7 mouse cellular contexts compared by ENCODE assay signal in genomic region chr14:56575416-56575815, GRCm38 (mm10). TPM values are rescaled to one million over a fixed set of nuclear protein-coding genes. Genes with fewer than 3 reads are reported as not detected.
DNase-seq lines count a peak whose midpoint lies in the region; ATAC-seq and TF ChIP-seq lines count a peak whose summit lies in the region.

Gene Cenpj (minus strand): TSS chr14:56575425.
Gene Parp4 (plus strand): TSS chr14:56575619.

- no peaks in the 10 kb centered on the region for H3K9me3 ChIP-seq in embryonic facial prominence, embryonic 12.5 days
- H3K9me3 ChIP-seq in limb, embryonic 13.5 days: no peaks in the 10 kb centered on the region
- no peaks in the 10 kb centered on the region for H3K9me3 ChIP-seq in midbrain, embryonic 15.5 days

- no peak within 1 kb of the TSS for H3K27ac ChIP-seq in embryonic facial prominence, embryonic 12.5 days
- H3K27ac ChIP-seq in kidney, adult 2 months (ENCODE audit: insufficient read depth, low read depth, low read length): peak within 1 kb of the TSS; percentile 56
- H3K27ac ChIP-seq in limb, embryonic 13.5 days: peak within 1 kb of the TSS; percentile 39; the same call in 1 of the 2 replicates
- H3K27ac ChIP-seq in midbrain, embryonic 15.5 days: no peak within 1 kb of the TSS
- H3K27ac ChIP-seq in spleen, adult 2 months (ENCODE audit: insufficient read depth, low read length): peak within 1 kb of the TSS; percentile 93

- TF ChIP-seq POLR2A in kidney, adult 2 months (IDR thresholded peaks at IDR 0.05; ENCODE audit: low read depth, low read length): peak; percentile 43
- no peak for TF ChIP-seq POLR2A in spleen, adult 2 months (IDR thresholded peaks at IDR 0.05; ENCODE audit: low read depth, low read length)

- H3K27me3 ChIP-seq in embryonic facial prominence, embryonic 12.5 days: no peaks in the 10 kb centered on the region
- no peaks in the 10 kb centered on the region for H3K27me3 ChIP-seq in kidney, adult 2 months (replicated peaks; ENCODE audit: control insufficient read depth, insufficient read depth, low read length)
- no peaks in the 10 kb centered on the region for H3K27me3 ChIP-seq in limb, embryonic 13.5 days
- peaks cover 9% of the 10 kb centered on the region; the same call in 1 of the 2 replicates for H3K27me3 ChIP-seq in midbrain, embryonic 15.5 days (replicated peaks)
- no peaks in the 10 kb centered on the region; the same call in 1 of the 2 replicates for H3K27me3 ChIP-seq in spleen, adult 2 months (ENCODE audit: control insufficient read depth, insufficient read depth, low read length)

- TF ChIP-seq CTCF in kidney, adult 2 months (conservative IDR thresholded peaks at IDR 0.05; ENCODE audit: insufficient read depth, insufficient read length, low read depth, low read length): no peak
- no peak for TF ChIP-seq CTCF in spleen, adult 2 months (IDR thresholded peaks at IDR 0.05; ENCODE audit: extremely low read depth, insufficient read depth, insufficient read length, insufficient replicate concordance)

- H3K4me3 ChIP-seq in embryonic facial prominence, embryonic 12.5 days: peak within 1 kb of the TSS; percentile 51
- peak within 1 kb of the TSS; percentile 76 for H3K4me3 ChIP-seq in kidney, adult 2 months (ENCODE audit: insufficient read depth, low read depth, low read length)
- peak within 1 kb of the TSS; percentile 60 for H3K4me3 ChIP-seq in limb, embryonic 13.5 days
- peak within 1 kb of the TSS; percentile 40 for H3K4me3 ChIP-seq in midbrain, embryonic 15.5 days
- H3K4me3 ChIP-seq in spleen, adult 2 months (ENCODE audit: extremely low read depth, insufficient read depth, insufficient read length): peak within 1 kb of the TSS; percentile 95

- WGBS in embryonic facial prominence, embryonic 12.5 days: under 1% methylated on average over 24 of the region's 24 CpGs
- WGBS in kidney, adult 2 months: under 1% methylated on average over 24 of the region's 24 CpGs
- WGBS in limb, embryonic 13.5 days: 1% methylated on average over 24 of the region's 24 CpGs
- 2% methylated on average over 24 of the region's 24 CpGs for WGBS in midbrain, embryonic 15.5 days
- under 1% methylated on average over 24 of the region's 24 CpGs for WGBS in spleen, adult 2 months

- peak within 1 kb of the TSS; percentile 70 for H3K4me2 ChIP-seq in embryonic facial prominence, embryonic 12.5 days (replicated peaks)
- peak within 1 kb of the TSS; percentile 79 for H3K4me2 ChIP-seq in limb, embryonic 13.5 days (replicated peaks)
- H3K4me2 ChIP-seq in midbrain, embryonic 15.5 days: peak within 1 kb of the TSS; percentile 61

- peak; percentile 96 for DNase-seq in adrenal gland, postnatal 14 days
- peak; percentile 91 to 97 for DNase-seq in heart, adult 18-20 months
- DNase-seq in kidney, adult 2 months: peak; percentile 97
- DNase-seq in spleen, adult 2 months (ENCODE audit: low read depth in 1 of 2, low spot score in 2 of 2): peak; percentile 53 to 80

- H3K36me3 ChIP-seq in embryonic facial prominence, embryonic 12.5 days: no peaks in the 10 kb centered on the region
- H3K36me3 ChIP-seq in kidney, adult 2 months (ENCODE audit: control insufficient read depth, insufficient read depth, low read length): no peaks in the 10 kb centered on the region
- H3K36me3 ChIP-seq in limb, embryonic 13.5 days: no peaks in the 10 kb centered on the region
- no peaks in the 10 kb centered on the region for H3K36me3 ChIP-seq in midbrain, embryonic 15.5 days (replicated peaks)
- 0 out of 2 replicates have a peak, but pooled peaks cover 2% of the 10 kb centered on the region for H3K36me3 ChIP-seq in spleen, adult 2 months (ENCODE audit: control insufficient read depth, insufficient read depth, low read length)

- peak; percentile 25; the same call in 1 of the 2 replicates for ATAC-seq in embryonic facial prominence, embryonic 12.5 days (ENCODE audit: insufficient number of reproducible peaks, insufficient read depth, low FRiP score, low TSS enrichment)
- ATAC-seq in limb, embryonic 13.5 days (ENCODE audit: low FRiP score, low read depth): no peak
- ATAC-seq in midbrain, embryonic 15.5 days (replicated peaks): no peak

- H3K4me1 ChIP-seq in embryonic facial prominence, embryonic 12.5 days: 0 out of 2 replicates have a peak, but pooled peaks cover 7% of the 10 kb centered on the region
- H3K4me1 ChIP-seq in kidney, adult 2 months (ENCODE audit: control insufficient read depth, insufficient read depth, low read length): peaks cover 7% of the 10 kb centered on the region; the same call in 1 of the 2 replicates
- H3K4me1 ChIP-seq in limb, embryonic 13.5 days: peaks cover 9% of the 10 kb centered on the region; the same call in 1 of the 2 replicates
- H3K4me1 ChIP-seq in midbrain, embryonic 15.5 days: peaks cover 17% of the 10 kb centered on the region
- H3K4me1 ChIP-seq in spleen, adult 2 months (ENCODE audit: control insufficient read depth, insufficient read depth, insufficient read length): peaks cover 2% of the 10 kb centered on the region; the same call in 1 of the 2 replicates

- peak within 1 kb of the TSS; percentile 57 for H3K9ac ChIP-seq in embryonic facial prominence, embryonic 12.5 days
- H3K9ac ChIP-seq in limb, embryonic 13.5 days: peak within 1 kb of the TSS; percentile 73
- peak within 1 kb of the TSS; percentile 17; the same call in 1 of the 2 replicates for H3K9ac ChIP-seq in midbrain, embryonic 15.5 days

RNA-seq across cellular contexts. Expression of gene Cenpj, which starts in this region (rescaled TPM):
- total RNA-seq in adrenal gland, postnatal 14 days (2021): 8.7 and 9.5 TPM in 2 replicates
- 15.0 and 17.0 TPM in 2 replicates for polyA plus RNA-seq in embryonic facial prominence, embryonic 12.5 days (2016; fragmentation: Nextera tagmentation; extraction: Ambion mirVana)
- 1 to 10 TPM; 2.8 to 3.5 TPM for total RNA-seq in heart, adult 18-20 months (2021)
- polyA plus RNA-seq in kidney, adult 2 months (2012; rRNA removed): 1.2 and 1.5 TPM in 2 replicates
- 11.2 and 11.6 TPM in 2 replicates for polyA plus RNA-seq in limb, embryonic 13.5 days (2015; fragmentation: Nextera tagmentation; extraction: Ambion mirVana)
- 6.2 and 6.3 TPM in 2 replicates for polyA plus RNA-seq in midbrain, embryonic 15.5 days (2015; fragmentation: Nextera tagmentation; extraction: Ambion mirVana)
- polyA plus RNA-seq in spleen, adult 2 months (2012; rRNA removed): 1.4 and 2.9 TPM in 2 replicates

RNA-seq across cellular contexts. Expression of gene Parp4, which starts in this region (rescaled TPM):
- total RNA-seq in adrenal gland, postnatal 14 days (2021): 25.5 and 26.7 TPM in 2 replicates
- 2.0 and 2.6 TPM in 2 replicates for polyA plus RNA-seq in embryonic facial prominence, embryonic 12.5 days (2016; fragmentation: Nextera tagmentation; extraction: Ambion mirVana)
- 10 to 100 TPM; 31.7 to 33.3 TPM for total RNA-seq in heart, adult 18-20 months (2021)
- 6.1 and 9.2 TPM in 2 replicates for polyA plus RNA-seq in kidney, adult 2 months (2012; rRNA removed)
- 2.3 and 3.2 TPM in 2 replicates for polyA plus RNA-seq in limb, embryonic 13.5 days (2015; fragmentation: Nextera tagmentation; extraction: Ambion mirVana)
- polyA plus RNA-seq in midbrain, embryonic 15.5 days (2015; fragmentation: Nextera tagmentation; extraction: Ambion mirVana): 0.94 and 1.6 TPM in 2 replicates
- 7.4 and 7.6 TPM in 2 replicates for polyA plus RNA-seq in spleen, adult 2 months (2012; rRNA removed)

Comparison
In these comparisons a context has a peak if more than half of its experiments do, and no peak if none do; other contexts are left out.
1. H3K27ac ChIP-seq: peak in kidney, adult 2 months (single experiment), limb, embryonic 13.5 days (single experiment) and spleen, adult 2 months (single experiment); none in embryonic facial prominence, embryonic 12.5 days (single experiment) and midbrain, embryonic 15.5 days (single experiment).
2. H3K4me3 ChIP-seq: peak in every context shown above with its lines; median percentile 95 in spleen, adult 2 months; 76 in kidney, adult 2 months; 60 in limb, embryonic 13.5 days; 51 in embryonic facial prominence, embryonic 12.5 days; 40 in midbrain, embryonic 15.5 days.
3. H3K9ac ChIP-seq: peak in every context shown above with its lines; median percentile 73 in limb, embryonic 13.5 days; 57 in embryonic facial prominence, embryonic 12.5 days; 17 in midbrain, embryonic 15.5 days.
4. Peak in every context shown above with its lines, with median percentiles within 50 percentile points of each other: DNase-seq and H3K4me2 ChIP-seq.